Mouse (Mus musculus) liver, embryonic 14.5 days (tissue): Measurements from ENCODE around the gene Arl6ip4.
A peak's percentile ranks its signal among the peaks of the same experiment; 100 is the strongest.

Experiments
- CTCF ChIP-seq: IDR thresholded peaks from 2 replicates; pipeline ENCODE4 v1.5.1; 2016; ENCODE audit warnings: antibody characterized with exemption, low read depth, control low read depth
- EP300 ChIP-seq: IDR thresholded peaks from 2 replicates; pipeline ENCODE4 v1.6.1; 2016; ENCODE audit warnings: antibody characterized with exemption, low read depth

- TF ChIP-seq CTCF (peak; percentile 69), EP300 (no peak)
Observed at GRCm38 (mm10) chr5:124111742-124112497, 4.0 kb upstream of the Arl6ip4 start, which contains the start of gene Ogfod2.
